Mouse (Mus musculus) midbrain, embryonic 13.5 days (tissue): ENCODE data around the gene Psmb11. TPM values are rescaled to one million over a fixed set of nuclear protein-coding genes. Genes with fewer than 3 reads are reported as not detected.
"Not testable (repeated sequence)": the region's sequence is repeated elsewhere in the genome, so short reads cannot be mapped to it uniquely, and the experiment has no call there.

Experiments used
- ATAC-seq: fragments of 200-750 bp; cut with Nextera tagmentation; 2 replicates; pipeline ENCODE4 v1.8.0; 2017; ENCODE audit warnings: mild to moderate bottlenecking, moderate TSS enrichment, moderate library complexity
- H3K27ac ChIP-seq: fragments of 300-500 bp; sonication (generic); 2 replicates; pipeline ENCODE4 v1.5.1; 2015; ENCODE audit warnings: inconsistent platforms, mild to moderate bottlenecking, moderate library complexity
- H3K27me3 ChIP-seq: fragments of 300-500 bp; sonication (generic); 2 replicates; pipeline ENCODE4 v1.6.1; 2015; ENCODE audit warnings: mild to moderate bottlenecking, inconsistent platforms
- H3K36me3 ChIP-seq: fragments of 300-500 bp; sonication (generic); 2 replicates; pipeline ENCODE4 v1.6.1; 2015; ENCODE audit warnings: mild to moderate bottlenecking, inconsistent platforms
- H3K4me1 ChIP-seq: fragments of 300-500 bp; sonication (generic); replicated peaks from 2 replicates; pipeline ENCODE4 v1.6.1; 2015; ENCODE audit warnings: inconsistent platforms
- H3K4me2 ChIP-seq: fragments of 300-500 bp; sonication (generic); replicated peaks from 2 replicates; pipeline ENCODE4 v1.6.1; 2015; ENCODE audit warnings: moderate library complexity, mild to moderate bottlenecking, inconsistent platforms
- H3K4me3 ChIP-seq: fragments of 300-500 bp; sonication (generic); replicated peaks from 2 replicates; pipeline ENCODE4 v1.5.1; 2015; ENCODE audit warnings: mild to moderate bottlenecking, inconsistent platforms
- H3K9ac ChIP-seq: fragments of 300-500 bp; sonication (generic); replicated peaks from 2 replicates; pipeline ENCODE4 v1.6.1; 2015; ENCODE audit warnings: mild to moderate bottlenecking, inconsistent platforms
- H3K9me3 ChIP-seq: fragments of 300-500 bp; sonication (generic); 2 replicates; pipeline ENCODE4 v1.6.1; 2016; ENCODE audit warnings: mild to moderate bottlenecking, inconsistent platforms
- WGBS: fragments of 180-500 bp; shearing (Covaris S2); methylation state at CpG from one replicate; pipeline ENCODE4 v1.1.7; 2015; 5-methylcytosine and 5-hydroxymethylcytosine counted together
- polyA plus RNA-seq: library from polyadenylated mRNA; unstranded; fragments of >200 nt; fragmentation: Nextera tagmentation; extraction: Ambion mirVana; gene quantifications from 2 replicates; pipeline ENCODE4 v1.2.1, GENCODE M21; 2015

Psmb11 gene
- polyA plus RNA-seq, 1 experiment from 2014 or later: not detected

GRCm38 (mm10) chr14:54605752-54606321 lies 15.4 kb upstream of the Psmb11 start, which contains the start of gene 4931414P19Rik:
Gene 4931414P19Rik (minus strand): TSS chr14:54605993.
- Histone ChIP-seq H3K9me3 (no peaks in the 10 kb centered on the region), H3K27ac (peak within 1 kb of the TSS; percentile 63), H3K4me2 (peak within 1 kb of the TSS; percentile 57), H3K27me3 (no peaks in the 10 kb centered on the region), H3K4me3 (peak within 1 kb of the TSS; percentile 45), H3K36me3 (peaks cover 8% of the 10 kb centered on the region; the same call in 1 of the 2 replicates), H3K4me1 (peaks cover 26% of the 10 kb centered on the region), H3K9ac (peak within 1 kb of the TSS; percentile 50)
- ATAC-seq: peak; percentile 17; the same call in 1 of the 2 replicates
- WGBS: under 1% methylated on average over 39 of the region's 39 CpGs

- Histone ChIP-seq H3K4me1 (peaks cover 24% of the 10 kb centered on the region), H3K9me3 (no peaks in the 10 kb centered on the region), H3K27me3 (no peaks in the 10 kb centered on the region), H3K27ac (no peak overlapping the region), H3K36me3 (peaks cover 17% of the 10 kb centered on the region), H3K4me2 (no peak overlapping the region), H3K4me3 (no peak overlapping the region), H3K9ac (no peak overlapping the region)
- WGBS: 42% methylated on average over 8 of the region's 8 CpGs
- no peak for ATAC-seq
Measured at GRCm38 (mm10) chr14:54607226-54607625, 14.0 kb upstream of the Psmb11 start.

- Histone ChIP-seq H3K27ac (no peak overlapping the region), H3K4me3 (no peak overlapping the region), H3K4me2 (no peak overlapping the region), H3K9me3 (no peaks in the 10 kb centered on the region), H3K36me3 (peaks cover 29% of the 10 kb centered on the region), H3K9ac (no peak overlapping the region), H3K27me3 (no peaks in the 10 kb centered on the region), H3K4me1 (peaks cover 11% of the 10 kb centered on the region)
- no peak for ATAC-seq
- WGBS: 84% methylated on average over 4 of the region's 4 CpGs
Measured at GRCm38 (mm10) chr14:54609245-54609644, 12.0 kb upstream of the Psmb11 start.

GRCm38 (mm10) chr14:54609962-54610361 lies 11.3 kb upstream of the Psmb11 start:
- ATAC-seq: no peak
- WGBS: 68% methylated on average over 4 of the region's 4 CpGs
- no peak overlapping the region for H3K9ac ChIP-seq
- H3K4me2 ChIP-seq: no peak overlapping the region
- H3K4me3 ChIP-seq: no peak overlapping the region
- no peaks in the 10 kb centered on the region for H3K9me3 ChIP-seq
- H3K27ac ChIP-seq: no peak overlapping the region
- H3K36me3 ChIP-seq: peaks cover 33% of the 10 kb centered on the region
- H3K27me3 ChIP-seq: no peaks in the 10 kb centered on the region
- peaks cover 4% of the 10 kb centered on the region for H3K4me1 ChIP-seq

- Histone ChIP-seq H3K9ac (no peak overlapping the region), H3K9me3 (no peaks in the 10 kb centered on the region), H3K27ac (no peak overlapping the region), H3K36me3 (peaks cover 40% of the 10 kb centered on the region), H3K27me3 (no peaks in the 10 kb centered on the region), H3K4me3 (no peak overlapping the region), H3K4me1 (peaks cover 4% of the 10 kb centered on the region; the same call in 1 of the 2 replicates), H3K4me2 (no peak overlapping the region)
- WGBS: 86% methylated on average over 6 of the region's 6 CpGs
- no peak for ATAC-seq
Measured at GRCm38 (mm10) chr14:54610648-54611047, 10.6 kb upstream of the Psmb11 start.

- peaks cover 19% of the 10 kb centered on the region for H3K4me1 ChIP-seq
- ATAC-seq, H3K9ac ChIP-seq, H3K27me3 ChIP-seq, H3K9me3 ChIP-seq, H3K4me3 ChIP-seq, H3K4me2 ChIP-seq, H3K27ac ChIP-seq: not testable (repeated sequence)
- 96% methylated on average over 16 of the region's 16 CpGs for WGBS
- peaks cover 47% of the 10 kb centered on the region for H3K36me3 ChIP-seq
Measured at GRCm38 (mm10) chr14:54614130-54614529, 7.1 kb upstream of the Psmb11 start.

- Histone ChIP-seq H3K4me3 (peak overlapping the region; percentile 86; the same call in 1 of the 2 replicates), H3K9ac (no peak overlapping the region), H3K36me3 (peaks cover 37% of the 10 kb centered on the region), H3K4me1 (peaks cover 19% of the 10 kb centered on the region), H3K9me3 (no peaks in the 10 kb centered on the region), H3K4me2 (peak overlapping the region; percentile 82), H3K27me3 (no peaks in the 10 kb centered on the region), H3K27ac (no peak overlapping the region)
- WGBS: 94% methylated on average over 16 of the region's 16 CpGs
- ATAC-seq: no peak
Measured at GRCm38 (mm10) chr14:54616226-54616825, 4.9 kb upstream of the Psmb11 start.

- Histone ChIP-seq H3K4me1 (peaks cover 19% of the 10 kb centered on the region), H3K4me2 (peak overlapping the region; percentile 82), H3K36me3 (peaks cover 30% of the 10 kb centered on the region), H3K4me3 (peak overlapping the region; percentile 86), H3K27me3 (no peaks in the 10 kb centered on the region), H3K9ac (peak overlapping the region; percentile 89), H3K27ac (peak overlapping the region; percentile 85), H3K9me3 (no peaks in the 10 kb centered on the region)
- peak; percentile 70 for ATAC-seq
- WGBS: 2% methylated on average over 38 of the region's 38 CpGs
Measured at GRCm38 (mm10) chr14:54617152-54617896, 3.9 kb upstream of the Psmb11 start.

- H3K27me3 ChIP-seq: no peaks in the 10 kb centered on the region
- H3K36me3 ChIP-seq: peaks cover 25% of the 10 kb centered on the region
- peaks cover 19% of the 10 kb centered on the region for H3K4me1 ChIP-seq
- peak within 1 kb of the TSS; percentile 89 for H3K9ac ChIP-seq
- H3K27ac ChIP-seq: peak within 1 kb of the TSS; percentile 85
- H3K4me2 ChIP-seq: peak within 1 kb of the TSS; percentile 82
- H3K9me3 ChIP-seq: no peaks in the 10 kb centered on the region
- peak within 1 kb of the TSS; percentile 86 for H3K4me3 ChIP-seq
- under 1% methylated on average over 25 of the region's 25 CpGs for WGBS
- ATAC-seq: peak; percentile 92
Measured at GRCm38 (mm10) chr14:54617897-54618365, 3.3 kb upstream of the Psmb11 start, which contains the start of gene Psmb5. Gene Psmb5 (minus strand): TSS chr14:54618022.

- no peak for ATAC-seq
- no peaks in the 10 kb centered on the region for H3K4me1 ChIP-seq
- H3K36me3 ChIP-seq: no peaks in the 10 kb centered on the region
- no peaks in the 10 kb centered on the region for H3K27me3 ChIP-seq
- no peak overlapping the region for H3K27ac ChIP-seq
- no peak overlapping the region for H3K4me3 ChIP-seq
- no peak overlapping the region for H3K9ac ChIP-seq
- H3K9me3 ChIP-seq: no peaks in the 10 kb centered on the region
- H3K4me2 ChIP-seq: no peak overlapping the region
- WGBS: 86% methylated on average over 6 of the region's 6 CpGs
Measured at GRCm38 (mm10) chr14:54623334-54623733, 2.1 kb downstream of the Psmb11 start.

GRCm38 (mm10) chr14:54624976-54625375 lies 3.7 kb downstream of the Psmb11 start:
- ATAC-seq: no peak
- H3K4me1 ChIP-seq: no peaks in the 10 kb centered on the region
- H3K36me3 ChIP-seq: peaks cover 2% of the 10 kb centered on the region
- H3K9ac ChIP-seq: no peak overlapping the region
- no peaks in the 10 kb centered on the region for H3K9me3 ChIP-seq
- H3K4me2 ChIP-seq: no peak overlapping the region
- 78% methylated on average over 10 of the region's 10 CpGs for WGBS
- no peak overlapping the region for H3K4me3 ChIP-seq
- H3K27me3 ChIP-seq: no peaks in the 10 kb centered on the region
- no peak overlapping the region for H3K27ac ChIP-seq

- H3K4me3 ChIP-seq: no peak overlapping the region
- H3K9me3 ChIP-seq: no peaks in the 10 kb centered on the region
- no peak overlapping the region for H3K27ac ChIP-seq
- WGBS: 77% methylated on average over 5 of the region's 5 CpGs
- H3K4me2 ChIP-seq: no peak overlapping the region
- H3K4me1 ChIP-seq: 0 out of 2 replicates have a peak, but pooled peaks cover 3% of the 10 kb centered on the region
- peaks cover 34% of the 10 kb centered on the region for H3K36me3 ChIP-seq
- no peak for ATAC-seq
- H3K9ac ChIP-seq: no peak overlapping the region
- H3K27me3 ChIP-seq: no peaks in the 10 kb centered on the region
Measured at GRCm38 (mm10) chr14:54628103-54628502, 6.9 kb downstream of the Psmb11 start.
